Mouse (Mus musculus): ENCODE data around the gene Rarb.
A peak's percentile ranks its signal among the peaks of the same experiment; 100 is the strongest.

Rarb gene

DNA sequence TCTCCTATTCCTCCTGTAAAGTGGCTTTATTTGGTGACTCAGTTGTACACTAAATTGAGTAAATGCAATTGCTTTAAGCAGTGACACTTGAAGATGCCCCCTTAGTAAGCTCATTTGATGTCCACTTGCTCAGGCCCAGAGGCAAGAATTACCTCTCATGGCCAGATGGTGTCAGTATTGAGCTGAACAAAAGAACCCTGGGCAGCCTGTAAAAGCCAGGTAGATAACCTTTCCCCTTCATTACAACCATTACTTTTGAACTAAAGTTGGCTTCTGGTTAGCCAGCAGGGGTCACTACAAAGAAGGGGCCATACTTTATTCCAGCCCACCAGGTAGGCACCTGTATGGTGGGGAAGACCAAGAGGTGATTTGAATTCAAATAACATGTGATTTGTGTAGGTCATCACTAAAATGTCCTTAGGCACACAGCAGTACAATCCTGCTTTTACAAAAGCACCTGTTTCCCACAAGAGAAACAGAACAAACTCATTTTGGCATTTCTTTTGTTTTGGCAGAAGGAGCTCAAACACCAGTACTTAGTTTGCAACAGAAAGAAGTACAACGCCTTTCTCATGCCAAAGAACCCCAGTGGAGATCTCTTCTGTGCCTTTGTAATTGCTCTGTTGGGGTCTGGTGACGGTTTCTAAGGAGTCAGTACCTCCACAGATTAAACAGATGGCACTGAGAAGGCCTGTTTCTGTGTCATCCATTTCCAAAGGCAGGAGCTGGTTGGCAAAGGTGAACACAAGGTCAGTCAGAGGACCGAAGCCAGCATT is 384.4 kb downstream of the Rarb start:
- peak; percentile 25 to 34 for DNase-seq (ENCODE audit: low spot score in 2 of 2)

DNA sequence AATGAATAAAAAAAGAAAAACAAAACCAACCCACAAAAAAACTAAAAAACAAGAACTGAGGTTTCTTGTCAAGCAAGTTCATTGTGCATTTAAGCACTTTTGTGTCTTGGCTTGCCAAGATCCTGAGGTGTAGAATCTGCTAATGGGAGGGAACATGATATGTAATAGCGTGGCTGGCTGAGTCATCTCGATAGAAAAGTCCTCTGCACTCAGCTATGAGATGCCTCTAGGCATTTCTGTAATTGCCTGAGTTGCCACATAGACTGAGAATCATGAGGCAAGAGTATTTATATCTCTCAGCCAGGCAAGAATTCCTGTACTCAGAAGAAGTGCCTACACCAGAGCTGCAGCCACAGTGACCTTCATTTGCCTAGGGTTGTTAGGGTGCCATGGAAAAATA is 385.8 kb downstream of the Rarb start:
- DNase-seq (ENCODE audit: low spot score in 2 of 2): no peak

DNA sequence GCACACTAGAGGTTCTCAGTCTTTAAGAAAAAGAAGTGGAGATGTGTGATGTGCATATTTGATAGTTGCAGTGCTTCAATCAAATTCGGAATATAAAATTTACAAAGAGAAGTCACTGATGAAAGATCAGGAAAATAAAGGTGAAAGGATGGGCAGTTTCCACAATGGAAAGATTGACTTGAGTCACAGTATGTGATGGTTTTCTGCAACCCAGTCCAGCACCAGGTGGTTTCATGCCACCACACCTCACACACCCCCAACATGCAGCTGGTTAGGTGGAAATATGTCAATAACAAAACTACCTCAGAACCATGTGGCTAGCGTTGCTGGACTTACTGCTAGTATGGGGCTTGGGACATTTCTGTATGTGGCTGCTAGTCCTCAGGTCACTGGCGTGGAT is 386.4 kb downstream of the Rarb start:
- no peak for DNase-seq (ENCODE audit: low spot score in 2 of 2)

DNA sequence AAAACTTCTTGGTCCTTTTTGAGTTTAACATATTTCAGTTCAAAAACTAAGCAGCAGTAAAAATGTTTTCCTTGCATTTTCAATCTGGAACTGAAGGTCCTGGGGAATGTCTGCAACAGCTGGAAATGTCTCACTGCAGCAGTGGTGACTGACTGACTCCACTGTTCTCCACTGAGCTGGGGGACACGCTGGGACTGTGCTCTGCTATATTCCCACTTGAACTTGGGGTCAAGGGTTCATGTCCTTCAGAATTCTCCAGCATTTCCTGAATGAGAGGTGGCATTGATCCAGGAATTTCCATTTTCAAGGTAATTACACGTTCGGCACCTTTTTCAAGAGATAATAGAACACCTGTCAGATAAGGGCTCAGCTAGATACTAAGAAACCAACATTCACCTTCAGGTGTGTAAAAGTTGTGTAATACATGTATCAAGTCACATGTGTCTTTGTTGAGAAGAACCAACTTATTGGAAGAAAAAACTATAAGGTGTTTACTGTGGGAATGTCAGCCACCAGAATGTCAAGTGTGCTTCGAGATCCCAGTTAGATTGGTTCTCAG is 386.9 kb downstream of the Rarb start:
- DNase-seq (ENCODE audit: low spot score in 2 of 2): no peak

DNA sequence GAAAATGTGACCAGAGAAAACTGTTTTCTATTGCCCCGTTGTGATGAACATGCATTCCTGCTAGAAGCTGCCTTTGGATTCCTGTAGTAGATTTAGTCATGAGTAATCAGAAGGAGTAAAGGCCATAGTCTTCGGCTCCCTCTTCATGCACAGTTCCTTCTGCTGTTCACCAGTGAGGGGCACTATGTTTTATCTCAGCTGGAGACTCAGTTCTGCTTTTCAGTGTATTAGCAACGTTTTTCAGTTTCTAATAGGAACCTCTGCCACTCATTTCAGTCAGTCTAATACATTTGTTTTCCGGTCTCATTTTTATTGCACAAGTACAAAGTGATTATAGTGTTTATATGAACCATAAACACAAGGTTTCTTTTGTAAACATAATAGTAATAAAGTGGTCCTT is 391.4 kb downstream of the Rarb start:
- DNase-seq (ENCODE audit: low spot score in 2 of 2): no peak

DNA sequence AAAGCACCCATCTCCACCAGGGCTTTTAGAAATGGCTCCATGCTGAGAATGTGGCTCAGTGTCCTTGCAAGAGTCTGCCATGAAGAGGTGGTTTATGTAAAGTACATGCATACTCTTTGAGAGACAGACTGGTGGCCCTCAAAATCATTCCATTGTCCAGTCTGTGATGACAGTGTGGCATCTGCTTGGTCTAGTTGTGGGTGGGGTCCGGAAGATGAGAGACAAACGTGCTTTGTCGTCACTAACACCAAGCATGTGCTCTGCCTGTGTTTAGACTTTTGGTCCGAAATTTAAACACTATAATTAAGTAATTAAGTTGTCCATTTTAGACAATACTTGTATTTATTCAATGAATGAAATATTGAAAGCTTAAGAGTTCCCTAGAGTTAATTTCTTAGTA is 404.8 kb downstream of the Rarb start:
- DNase-seq (ENCODE audit: low spot score in 2 of 2): no peak

DNA sequence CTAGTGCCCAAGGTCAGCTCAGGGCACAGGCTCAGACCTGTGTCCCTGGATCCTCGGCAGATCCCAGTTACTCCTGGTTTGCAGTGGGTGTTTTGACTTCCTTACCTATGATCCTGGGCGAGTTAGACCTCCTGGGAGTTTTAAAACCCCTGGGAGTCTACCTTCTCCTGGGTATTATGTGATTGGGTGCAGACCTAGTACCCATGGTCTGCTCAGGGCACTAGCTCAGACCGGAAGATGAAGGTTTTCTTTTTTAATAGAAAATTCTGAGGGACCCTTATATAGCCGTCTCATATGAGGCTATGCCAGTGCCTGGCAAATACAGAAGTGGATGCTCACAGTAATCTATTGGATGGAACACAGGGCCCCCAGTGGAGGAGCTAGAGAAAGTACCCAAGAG is 413.8 kb downstream of the Rarb start:
- no peak for DNase-seq (ENCODE audit: low spot score in 2 of 2)

DNA sequence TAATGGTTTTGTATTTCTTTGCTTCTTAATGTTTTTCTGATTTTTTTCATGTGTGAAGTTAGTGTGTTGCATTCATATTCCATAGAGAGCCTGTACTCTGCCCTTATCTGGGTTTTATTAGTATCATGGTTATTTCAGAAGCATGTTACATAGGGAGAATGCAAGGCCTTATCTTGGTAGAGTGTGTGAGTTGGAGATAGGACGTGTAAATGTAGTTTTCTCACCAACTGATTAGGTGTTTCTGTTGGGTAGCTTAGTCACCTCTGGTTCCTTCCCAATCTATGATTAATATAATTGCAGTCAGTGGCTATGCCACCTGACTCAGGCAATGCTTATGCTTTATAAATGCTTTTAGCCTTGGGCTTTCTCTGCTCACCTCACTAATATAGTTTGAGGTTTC is 434.2 kb downstream of the Rarb start:
- DNase-seq (ENCODE audit: low spot score in 2 of 2): no peak

Data from natural killer cell, adult 2 months (primary cell).